Mouse (Mus musculus) ES-Bruce4 (cell line): ENCODE measurements around the gene Nacc2.

ENCODE experiments used
- CTCF ChIP-seq: IDR thresholded peaks from one replicate; pipeline ENCODE4 v1.8.1; 2011; ENCODE audit warnings: low read depth, low read length
- EP300 ChIP-seq: IDR thresholded peaks from 2 replicates; pipeline ENCODE4 v1.6.1; 2011; ENCODE audit warnings: low read depth, low read length; ENCODE audit not compliant: insufficient read depth
- POLR2A ChIP-seq: IDR thresholded peaks from one replicate; pipeline ENCODE4 v1.8.1; 2011; ENCODE audit warnings: low read length; ENCODE audit not compliant: insufficient read depth

- no peak for TF ChIP-seq POLR2A
- no peak for TF ChIP-seq CTCF
- TF ChIP-seq EP300 = no peak
These were observed 8.3 kb upstream of the Nacc2 start for GRCm38 (mm10) chr2:26131327-26131726.
